Mouse (Mus musculus): Measurements from ENCODE around the gene Asic4.

Asic4 gene

GRCm38 (mm10) chr1:75504256-75505045 lies 54.2 kb downstream of the Asic4 start:
- DNase-seq, result no peak

- DNase-seq, result peak; percentile 74
Observed at GRCm38 (mm10) chr1:75505159-75505955, 55.1 kb downstream of the Asic4 start.

GRCm38 (mm10) chr1:75505956-75506831 lies 56.0 kb downstream of the Asic4 start, which contains the start of gene Obsl1:
Gene Obsl1, minus strand, starts transcription at chr1:75506452.
- DNase-seq, result peak; percentile 90

GRCm38 (mm10) chr1:75507006-75507405 lies 56.8 kb downstream of the Asic4 start, which contains the start of gene Inha:
Gene Inha, plus strand, starts transcription at chr1:75507077.
- no peak for DNase-seq

DNA sequence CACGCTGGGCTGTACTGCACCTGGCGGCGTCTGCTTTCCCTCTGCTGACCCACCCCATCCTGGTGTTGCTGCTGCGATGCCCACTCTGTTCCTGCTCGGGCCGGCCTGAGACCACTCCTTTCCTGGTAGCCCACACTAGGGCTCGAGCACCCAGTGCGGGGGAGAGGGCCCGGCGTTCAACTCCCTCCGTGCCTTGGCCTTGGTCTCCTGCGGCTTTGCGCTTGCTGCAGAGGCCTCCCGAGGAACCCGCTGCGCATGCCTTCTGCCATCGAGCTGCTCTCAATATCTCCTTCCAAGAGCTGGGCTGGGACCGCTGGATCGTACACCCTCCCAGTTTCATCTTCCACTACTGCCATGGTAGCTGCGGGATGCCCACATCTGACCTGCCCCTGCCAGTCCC lies 59.4 kb downstream of the Asic4 start:
- DNase-seq, result no peak

- DNase-seq, result no peak
Observed at GRCm38 (mm10) chr1:75510154-75510553, 59.9 kb downstream of the Asic4 start.

- DNase-seq, result peak; percentile 54
Observed at GRCm38 (mm10) chr1:75511437-75512210, 61.4 kb downstream of the Asic4 start.

DNA sequence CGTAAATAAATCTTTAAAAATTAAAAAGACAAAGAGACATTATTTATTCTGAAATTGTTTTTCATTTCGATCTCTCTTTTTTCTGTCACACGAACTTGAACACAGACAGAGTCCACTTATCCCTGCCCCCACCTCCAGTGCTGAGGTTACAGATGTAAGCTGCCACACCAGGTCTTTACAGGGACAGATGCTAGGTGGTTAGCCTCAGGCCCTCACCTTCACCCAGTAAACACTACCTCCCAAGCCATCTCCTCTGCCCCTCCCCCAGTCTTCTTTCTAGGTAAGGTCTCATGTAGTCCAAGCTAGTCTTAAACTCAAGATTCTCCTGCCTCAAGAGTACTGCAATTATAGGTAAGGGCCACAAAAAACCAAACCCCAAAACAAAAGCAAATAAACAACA lies 62.3 kb downstream of the Asic4 start:
- no peak for DNase-seq

DNA sequence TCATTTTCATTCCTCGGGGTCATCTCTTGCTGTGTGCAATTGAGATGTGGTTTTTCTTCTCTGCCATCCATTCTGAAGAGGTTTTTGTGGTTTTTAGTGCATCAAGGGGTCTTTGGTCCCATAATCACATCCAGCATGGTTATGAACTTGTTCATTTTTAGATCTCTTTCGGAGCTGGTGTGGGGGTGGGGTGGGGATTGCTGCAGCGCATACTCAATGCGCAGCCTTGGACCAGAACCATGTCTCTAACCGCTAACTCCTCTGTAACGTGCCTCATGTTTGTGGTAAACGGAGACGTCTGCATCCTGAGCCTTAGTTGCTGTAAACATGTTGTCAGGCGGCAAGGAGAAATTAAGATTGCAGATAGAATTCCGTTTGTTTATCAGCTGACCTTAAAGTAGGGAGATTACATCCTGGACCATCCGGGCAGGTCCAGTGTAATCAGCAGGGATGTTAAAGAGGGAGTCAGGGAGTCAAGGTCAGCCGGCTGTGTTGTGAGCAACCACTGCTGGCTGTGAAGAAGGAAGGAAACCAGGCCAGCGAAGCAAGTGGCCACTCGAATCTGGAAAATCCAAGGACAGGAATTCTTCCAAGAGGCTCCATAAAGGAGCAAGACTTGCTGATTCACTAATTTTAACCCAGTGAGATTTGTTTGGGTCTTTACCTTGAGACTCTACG lies 66.6 kb downstream of the Asic4 start:
- no peak for DNase-seq

DNA sequence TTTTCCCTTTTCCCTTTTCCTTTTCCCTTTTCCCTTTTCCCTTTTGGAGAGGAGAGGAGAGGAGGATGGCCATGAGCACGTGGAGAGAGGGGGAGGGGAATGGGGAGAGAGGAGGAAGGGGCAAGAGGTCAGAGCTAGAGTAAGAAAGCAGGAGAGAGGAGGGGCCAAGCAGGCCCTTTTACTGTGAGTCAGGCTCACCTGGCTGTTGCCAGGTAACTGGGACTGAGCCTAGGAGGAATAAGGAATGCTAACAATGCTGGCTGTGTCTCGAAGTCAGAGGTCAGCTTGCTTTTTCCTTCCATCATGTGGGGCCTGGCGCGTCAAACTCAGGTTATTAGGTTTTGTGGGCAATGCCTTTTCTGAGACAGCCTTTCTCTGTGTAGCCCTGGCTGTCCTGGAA lies 67.7 kb downstream of the Asic4 start:
- DNase-seq, result no peak

DNA sequence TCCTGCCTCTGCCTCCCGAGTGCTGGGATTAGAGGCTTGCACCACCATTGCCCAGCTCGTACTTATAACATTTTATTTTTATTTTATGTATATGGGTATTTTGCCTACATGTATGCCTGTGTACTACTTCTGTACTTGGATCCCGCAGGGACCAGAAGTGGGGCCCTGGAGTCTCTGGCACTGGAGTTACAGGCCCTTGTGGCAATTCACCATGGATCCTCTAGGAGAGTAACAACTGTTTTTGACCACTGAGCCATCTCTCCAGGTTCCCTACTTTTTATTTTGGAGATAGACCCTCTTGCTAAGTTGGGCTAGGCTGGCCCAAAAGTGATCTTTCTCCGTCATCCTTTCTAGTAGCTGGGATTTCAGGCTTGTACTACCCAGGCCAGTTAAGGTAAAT lies 68.2 kb downstream of the Asic4 start:
- DNase-seq, result no peak

GRCm38 (mm10) chr1:75519576-75519975 lies 69.3 kb downstream of the Asic4 start:
- DNase-seq, result no peak

DNA sequence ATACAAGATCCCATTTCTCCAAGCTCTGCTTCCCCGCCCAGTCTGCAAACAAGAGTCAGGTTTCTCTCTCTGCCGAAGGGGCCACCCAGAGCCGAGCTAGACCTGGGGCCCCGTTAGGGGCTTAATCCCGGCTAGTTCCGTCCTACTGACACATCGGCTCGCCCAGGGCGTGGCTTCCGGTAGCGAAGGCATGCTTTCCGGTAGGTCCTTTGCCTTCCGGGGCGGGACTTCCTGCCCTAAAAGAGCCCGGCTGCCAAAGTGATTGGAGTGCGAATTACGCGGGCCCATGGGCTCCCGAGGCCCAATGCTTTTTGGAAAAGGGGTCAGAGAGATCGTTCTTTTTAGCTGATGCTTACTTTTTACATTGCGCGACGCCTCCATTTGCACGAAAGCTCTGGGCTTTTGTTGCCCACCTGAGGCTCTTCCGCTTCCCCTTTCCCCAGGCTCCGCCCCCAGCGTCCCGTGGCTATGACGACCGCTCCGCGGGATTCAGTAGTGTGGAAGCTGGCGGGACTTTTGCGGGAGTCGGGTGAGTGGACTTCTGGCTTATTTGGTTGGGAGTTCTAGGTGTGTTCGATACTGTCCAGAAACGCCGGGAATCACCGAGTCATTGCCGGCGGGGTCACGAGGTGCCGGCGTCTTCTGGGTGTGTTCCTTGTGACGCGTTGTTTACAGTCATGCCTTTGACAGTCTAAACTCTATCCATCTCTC lies 71.2 kb downstream of the Asic4 start, which contains the start of gene Stk11ip:
Stk11ip (plus strand) TSS at position 209 of the 711 bp plus-strand sequence.
- DNase-seq, result peak; percentile 96

Measured in kidney, postnatal 10 days (tissue).